Mouse (Mus musculus) ES-E14 (cell line): Measurements from ENCODE around the gene Def8.

Experiments used
- CHD2 ChIP-seq: IDR thresholded peaks from 2 replicates; pipeline ENCODE4 v1.6.1; 2014; ENCODE audit warnings: mild to moderate bottlenecking, low read depth, low read length, inconsistent platforms
- MAFK ChIP-seq: IDR thresholded peaks from 2 replicates; pipeline ENCODE4 v1.6.1; 2014; ENCODE audit warnings: mild to moderate bottlenecking, low read depth, low read length, inconsistent platforms; ENCODE audit not compliant: insufficient read depth
- ZC3H11A ChIP-seq: IDR thresholded peaks from 2 replicates; pipeline ENCODE4 v1.6.1; 2012; ENCODE audit warnings: low read depth, mild to moderate bottlenecking, inconsistent platforms, low read length, borderline replicate concordance
- ZNF384 ChIP-seq: IDR thresholded peaks from 2 replicates; pipeline ENCODE4 v1.6.1; 2012; ENCODE audit warnings: low read depth, low read length, inconsistent platforms

GRCm38 (mm10) chr8:123381711-123382110 lies 41.6 kb upstream of the Def8 start:
- TF ChIP-seq ZC3H11A (no peak), MAFK (no peak), ZNF384 (no peak), CHD2 (no peak)
